Mouse (Mus musculus) brain, embryonic 14.5 days (tissue): ENCODE data around the gene Stk40.

Source experiments
- CTCF ChIP-seq: fragments of 200-500 bp; IDR thresholded peaks from 2 replicates; pipeline ENCODE4 v1.5.1; 2012; ENCODE audit warnings: inconsistent platforms, mild to moderate bottlenecking, moderate library complexity, borderline replicate concordance; ENCODE audit not compliant: insufficient read depth, insufficient read length; ENCODE audit errors: extremely low read depth
- POLR2A ChIP-seq: fragments of 200-500 bp; IDR thresholded peaks from 2 replicates; pipeline ENCODE4 v1.6.1; 2012; ENCODE audit warnings: mild to moderate bottlenecking, inconsistent platforms, borderline replicate concordance; ENCODE audit not compliant: poor library complexity, insufficient read depth, insufficient read length, severe bottlenecking; ENCODE audit errors: extremely low read depth

DNA sequence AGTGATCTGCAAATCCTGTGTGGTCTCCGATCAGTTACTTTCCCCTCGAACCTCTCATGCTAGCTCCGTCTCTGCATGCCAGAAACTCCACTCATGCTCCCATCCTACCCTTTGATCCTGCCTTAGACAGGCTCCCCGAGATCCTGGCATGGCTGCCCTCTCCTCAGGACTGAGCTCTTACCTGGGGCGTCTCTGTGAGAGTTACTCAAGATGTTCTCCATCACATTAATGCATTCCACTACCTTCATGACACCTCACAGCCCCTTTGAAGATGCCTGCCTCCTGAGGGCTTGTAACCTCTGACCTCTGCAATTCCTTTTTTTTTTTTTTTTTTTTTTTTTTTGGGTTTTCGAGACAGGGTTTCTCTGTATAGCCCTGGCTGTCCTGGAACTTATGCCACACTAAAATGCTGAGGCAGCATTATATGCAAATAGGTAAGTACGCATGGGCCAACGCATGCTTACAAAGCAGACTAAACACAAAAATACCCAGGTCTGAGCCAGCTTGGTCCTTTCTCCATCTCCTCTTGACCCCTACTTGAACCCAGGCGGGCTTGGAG, 43.3 kb downstream of the Stk40 start:
- no peak for TF ChIP-seq CTCF
- TF ChIP-seq POLR2A = no peak
